Mouse (Mus musculus) testis, adult 2 months (tissue): Measurements from ENCODE around the gene Camta1.

ENCODE experiments used
- CTCF ChIP-seq: fragments of 200-500 bp; IDR thresholded peaks from 2 replicates; pipeline ENCODE4 v1.5.1; 2012; ENCODE audit warnings: low read depth, mild to moderate bottlenecking, inconsistent platforms, low read length, moderate library complexity; ENCODE audit not compliant: control insufficient read depth, insufficient read depth, insufficient replicate concordance
- POLR2A ChIP-seq: fragments of 200-500 bp; IDR thresholded peaks from 2 replicates; pipeline ENCODE4 v1.6.1; 2012; ENCODE audit warnings: low read depth, mild to moderate bottlenecking, inconsistent platforms, low read length, moderate library complexity; ENCODE audit not compliant: control insufficient read depth

GRCm38 (mm10) chr4:151778511-151778910, 83.2 kb downstream of the Camta1 start:
- TF ChIP-seq CTCF (no peak), POLR2A (no peak)
